ENCODE assay signal across 16 mouse cellular contexts in the genomic region with DNA sequence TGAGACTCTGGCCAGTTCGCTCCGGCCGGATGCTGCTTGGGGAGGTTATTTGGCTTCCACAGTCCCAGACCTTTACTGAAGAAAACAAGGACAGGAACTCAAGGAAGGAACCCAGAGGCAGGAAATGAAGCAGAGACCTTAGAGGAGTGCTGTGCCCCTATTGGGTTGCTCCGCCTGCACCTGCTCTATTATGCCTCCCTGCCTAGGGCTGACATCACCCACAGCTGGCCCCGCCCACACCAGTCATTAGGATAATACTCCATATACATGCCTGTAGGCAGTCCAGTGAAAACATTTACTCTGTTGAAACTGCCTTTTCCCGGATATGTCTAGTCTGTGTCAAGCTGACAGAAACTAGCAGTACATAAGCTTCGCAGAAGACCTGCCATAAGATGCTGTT.
"Had no signal": no experiment of that assay in that cellular context is flagged by ENCODE, and none has a peak within 500 bp of the region (broad histone marks: within the 10 kb centered on the region; RNA-seq: fewer than 3 reads in every experiment).

No protein-coding gene starts in this region.

- H3K4me2 ChIP-seq: limb, embryonic 12.5 days; limb, embryonic 15.5 days; liver, embryonic 11.5 days; lung, embryonic 14.5 days; stomach, embryonic 15.5 days had no signal

- ATAC-seq: liver, postnatal 0 days; lung, postnatal 0 days had no signal

- H3K9me3 ChIP-seq: limb, embryonic 12.5 days; limb, embryonic 15.5 days; stomach, embryonic 15.5 days had no signal

- DNase-seq: kidney, postnatal 14 days; kidney, postnatal 4 days; left cerebral cortex, postnatal 4 days; liver, postnatal 0 days; lung, embryonic 14.5 days; midbrain, embryonic 14.5 days; right cerebral cortex, postnatal 25 days; spleen, adult 18-20 months; thymus, postnatal 25 days had no signal

- H3K9ac ChIP-seq: limb, embryonic 12.5 days; limb, embryonic 15.5 days; liver, embryonic 14.5 days; liver, postnatal 0 days; lung, embryonic 14.5 days; stomach, embryonic 15.5 days had no signal

- H3K4me3 ChIP-seq: limb, embryonic 12.5 days; limb, embryonic 15.5 days; stomach, embryonic 15.5 days had no signal

- H3K4me1 ChIP-seq: stomach, embryonic 15.5 days had no signal

- H3K27ac ChIP-seq: limb, embryonic 12.5 days; limb, embryonic 15.5 days; liver, embryonic 14.5 days; macrophage; stomach, embryonic 15.5 days had no signal

- H3K27me3 ChIP-seq: limb, embryonic 12.5 days; limb, embryonic 15.5 days; stomach, embryonic 15.5 days had no signal

- H3K36me3 ChIP-seq: limb, embryonic 12.5 days; limb, embryonic 15.5 days; stomach, embryonic 15.5 days had no signal
